Mouse (Mus musculus): Measurements from ENCODE around the gene Garem2. TPM values are rescaled to one million over a fixed set of nuclear protein-coding genes. Genes with fewer than 3 reads are reported as not detected.
"Not testable (repeated sequence)": the region's sequence is repeated elsewhere in the genome, so short reads cannot be mapped to it uniquely, and the experiment has no call there.

Garem2 gene
- 0.05 TPM in 1 of 2 replicates, not detected in the other for polyA plus RNA-seq (2012; rRNA removed)

DNA sequence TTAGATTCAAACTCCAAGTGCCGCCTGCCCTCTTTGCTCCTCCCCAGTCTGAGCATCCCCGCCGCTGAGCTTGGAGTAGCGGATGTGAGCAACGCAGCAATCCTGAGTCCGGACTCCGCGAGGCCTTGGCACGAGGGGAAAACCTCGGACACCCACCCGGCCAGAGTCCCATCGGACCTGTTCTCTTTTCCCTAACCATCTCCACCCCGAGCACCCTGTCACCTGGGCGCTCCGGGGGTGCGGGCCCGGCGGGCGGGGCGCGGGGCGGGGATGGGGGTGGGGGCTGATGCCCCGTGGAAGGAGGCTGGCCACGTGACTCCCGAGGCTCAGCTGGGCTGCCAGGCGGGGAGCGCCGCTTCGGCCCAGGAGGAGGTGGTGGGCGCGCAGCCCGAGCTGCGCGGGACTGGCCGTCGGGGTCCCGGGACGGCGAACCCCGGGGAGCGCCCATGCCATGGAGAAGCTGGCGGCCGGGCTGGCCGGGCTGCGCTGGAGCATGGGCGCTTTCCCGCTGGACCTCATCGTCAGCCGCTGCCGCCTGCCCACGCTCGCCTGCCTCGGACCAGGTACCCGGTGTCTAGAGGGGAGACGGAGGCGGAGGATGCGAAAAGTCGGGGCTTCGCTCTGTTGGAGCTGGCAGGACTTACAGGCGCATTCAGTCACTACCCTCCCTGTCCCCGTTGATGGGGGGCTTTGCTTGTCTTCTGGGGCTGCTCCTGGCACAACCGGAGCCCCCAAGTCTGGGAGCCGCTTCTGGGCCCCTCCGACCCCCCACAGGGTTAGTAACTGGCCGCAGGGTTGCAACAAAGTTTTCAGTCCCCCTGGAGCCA lies at the start of gene Garem2:
TSS of gene Garem2 (plus strand) at position 321 of the 827 bp plus-strand sequence.
- no peak for DNase-seq
- peak within 1 kb of the TSS; percentile 22; the same call in 1 of the 2 replicates for H3K4me3 ChIP-seq (ENCODE audit: insufficient read depth, low read depth, low read length)
- no peak within 1 kb of the TSS for H3K27ac ChIP-seq (ENCODE audit: insufficient read depth, low read depth, low read length)
- H3K27me3 ChIP-seq (replicated peaks; ENCODE audit: control insufficient read depth, insufficient read depth, low read length) = 0 out of 2 replicates have a peak, but pooled peaks cover 1% of the 10 kb centered on the region
- H3K36me3 ChIP-seq (ENCODE audit: control insufficient read depth, insufficient read depth, low read length) = no peaks in the 10 kb centered on the region
- 2% methylated on average over 62 of the region's 65 CpGs for WGBS
- TF ChIP-seq CTCF (conservative IDR thresholded peaks at IDR 0.05; ENCODE audit: insufficient read depth, insufficient read length, low read depth, low read length) (no peak), POLR2A (IDR thresholded peaks at IDR 0.05; ENCODE audit: low read depth, low read length) (no peak)
- no peaks in the 10 kb centered on the region for H3K4me1 ChIP-seq (ENCODE audit: control insufficient read depth, insufficient read depth, low read length)

GRCm38 (mm10) chr5:30058216-30058731 lies 46.7 kb upstream of the Garem2 start:
- 87% methylated on average over 6 of the region's 6 CpGs for WGBS
- no peak for TF ChIP-seq POLR2A (IDR thresholded peaks at IDR 0.05; ENCODE audit: low read depth, low read length)
- TF ChIP-seq CTCF (conservative IDR thresholded peaks at IDR 0.05; ENCODE audit: insufficient read depth, insufficient read length, low read depth, low read length) = no peak
- Histone ChIP-seq H3K27me3 (replicated peaks; ENCODE audit: control insufficient read depth, insufficient read depth, low read length) (no peaks in the 10 kb centered on the region), H3K4me1 (ENCODE audit: control insufficient read depth, insufficient read depth, low read length) (no peaks in the 10 kb centered on the region), H3K27ac (ENCODE audit: insufficient read depth, low read depth, low read length) (no peak overlapping the region), H3K4me3 (ENCODE audit: insufficient read depth, low read depth, low read length) (no peak overlapping the region), H3K36me3 (ENCODE audit: control insufficient read depth, insufficient read depth, low read length) (no peaks in the 10 kb centered on the region)
- no peak for DNase-seq

GRCm38 (mm10) chr5:30059607-30060006 lies 45.4 kb upstream of the Garem2 start:
- not testable (repeated sequence) for H3K27ac ChIP-seq (ENCODE audit: insufficient read depth, low read depth, low read length); DNase-seq; H3K4me1 ChIP-seq (ENCODE audit: control insufficient read depth, insufficient read depth, low read length); H3K36me3 ChIP-seq (ENCODE audit: control insufficient read depth, insufficient read depth, low read length); H3K4me3 ChIP-seq (ENCODE audit: insufficient read depth, low read depth, low read length); H3K27me3 ChIP-seq (replicated peaks; ENCODE audit: control insufficient read depth, insufficient read depth, low read length)
- 81% methylated on average over 5 of the region's 5 CpGs for WGBS

GRCm38 (mm10) chr5:30067726-30068125 lies 37.2 kb upstream of the Garem2 start:
- Histone ChIP-seq H3K4me3 (ENCODE audit: insufficient read depth, low read depth, low read length) (no peak overlapping the region), H3K4me1 (ENCODE audit: control insufficient read depth, insufficient read depth, low read length) (peaks cover 3% of the 10 kb centered on the region; the same call in 1 of the 2 replicates), H3K36me3 (ENCODE audit: control insufficient read depth, insufficient read depth, low read length) (no peaks in the 10 kb centered on the region), H3K27me3 (replicated peaks; ENCODE audit: control insufficient read depth, insufficient read depth, low read length) (no peaks in the 10 kb centered on the region), H3K27ac (ENCODE audit: insufficient read depth, low read depth, low read length) (no peak overlapping the region)
- DNase-seq = peak; percentile 57
- no peak for TF ChIP-seq CTCF (conservative IDR thresholded peaks at IDR 0.05; ENCODE audit: insufficient read depth, insufficient read length, low read depth, low read length)
- TF ChIP-seq POLR2A (IDR thresholded peaks at IDR 0.05; ENCODE audit: low read depth, low read length) = no peak
- whole genome bisulfite sequencing = 22% methylated on average over 6 of the region's 6 CpGs

- H3K27ac ChIP-seq (ENCODE audit: insufficient read depth, low read depth, low read length) = no peak overlapping the region
- H3K4me1 ChIP-seq (ENCODE audit: control insufficient read depth, insufficient read depth, low read length) = peaks cover 3% of the 10 kb centered on the region; the same call in 1 of the 2 replicates
- no peak for DNase-seq
- H3K36me3 ChIP-seq (ENCODE audit: control insufficient read depth, insufficient read depth, low read length) = no peaks in the 10 kb centered on the region
- no peak for TF ChIP-seq CTCF (conservative IDR thresholded peaks at IDR 0.05; ENCODE audit: insufficient read depth, insufficient read length, low read depth, low read length)
- no peak for TF ChIP-seq POLR2A (IDR thresholded peaks at IDR 0.05; ENCODE audit: low read depth, low read length)
- no peaks in the 10 kb centered on the region for H3K27me3 ChIP-seq (replicated peaks; ENCODE audit: control insufficient read depth, insufficient read depth, low read length)
- no peak overlapping the region for H3K4me3 ChIP-seq (ENCODE audit: insufficient read depth, low read depth, low read length)
- 71% methylated on average over 6 of the region's 6 CpGs for WGBS
These were observed 33.3 kb upstream of the Garem2 start for GRCm38 (mm10) chr5:30071677-30072076.

DNA sequence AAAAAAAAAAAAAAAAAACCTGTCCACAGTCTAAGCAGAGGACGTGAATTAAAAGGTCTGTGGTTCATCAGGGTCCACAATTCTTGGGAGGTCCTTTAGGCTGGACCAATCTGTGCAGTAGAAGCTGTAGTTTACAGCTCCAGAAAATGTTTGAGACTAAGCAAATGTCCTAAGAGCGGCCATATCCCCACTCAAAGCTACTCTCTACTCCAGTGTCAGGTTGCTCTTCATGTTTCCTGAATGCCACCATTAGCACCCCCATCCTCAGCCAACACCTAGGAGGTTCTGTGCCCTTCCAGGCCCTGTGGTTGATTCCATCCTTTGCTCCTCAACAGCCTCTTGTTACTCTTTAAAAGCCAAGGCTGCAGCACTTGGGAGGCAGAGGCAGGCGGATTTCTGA lies 32.6 kb upstream of the Garem2 start:
- Histone ChIP-seq H3K36me3 (ENCODE audit: control insufficient read depth, insufficient read depth, low read length) (no peaks in the 10 kb centered on the region), H3K4me3 (ENCODE audit: insufficient read depth, low read depth, low read length) (no peak overlapping the region), H3K4me1 (ENCODE audit: control insufficient read depth, insufficient read depth, low read length) (peaks cover 3% of the 10 kb centered on the region; the same call in 1 of the 2 replicates), H3K27me3 (replicated peaks; ENCODE audit: control insufficient read depth, insufficient read depth, low read length) (no peaks in the 10 kb centered on the region), H3K27ac (ENCODE audit: insufficient read depth, low read depth, low read length) (no peak overlapping the region)
- DNase-seq = no peak
- 46% methylated on average over 3 of the region's 3 CpGs for WGBS
- TF ChIP-seq POLR2A (IDR thresholded peaks at IDR 0.05; ENCODE audit: low read depth, low read length) (no peak), CTCF (conservative IDR thresholded peaks at IDR 0.05; ENCODE audit: insufficient read depth, insufficient read length, low read depth, low read length) (no peak)

All from kidney, adult 2 months (tissue).